Mouse (Mus musculus): Measurements from ENCODE around the gene Nfkbie.
A peak's percentile ranks its signal among the peaks of the same experiment; 100 is the strongest.

- TF ChIP-seq CTCF (IDR thresholded peaks at IDR 0.05; ENCODE audit: borderline replicate concordance, insufficient read depth, low read length) (no peak), POLR2A (IDR thresholded peaks at IDR 0.05; ENCODE audit: low read depth, low read length) (peak; percentile 36)
These were observed 11.1 kb downstream of the Nfkbie start for GRCm38 (mm10) chr17:45566360-45567161.

All from embryonic fibroblast, embryonic 13.5 days (primary cell).